Mouse (Mus musculus) ES-Bruce4 (cell line): ENCODE measurements at regions not wholly inside any gene's neighbourhood (a gene's known extent, or its start where the extent isn't known, plus 50 kb on each side); places are given as distances from the start of the nearest gene placed in this dataset.

Experiments used
- CTCF ChIP-seq: IDR thresholded peaks from one replicate; pipeline ENCODE4 v1.8.1; 2011; ENCODE audit warnings: low read depth, low read length
- POLR2A ChIP-seq: IDR thresholded peaks from one replicate; pipeline ENCODE4 v1.8.1; 2011; ENCODE audit warnings: low read length; ENCODE audit not compliant: insufficient read depth

DNA sequence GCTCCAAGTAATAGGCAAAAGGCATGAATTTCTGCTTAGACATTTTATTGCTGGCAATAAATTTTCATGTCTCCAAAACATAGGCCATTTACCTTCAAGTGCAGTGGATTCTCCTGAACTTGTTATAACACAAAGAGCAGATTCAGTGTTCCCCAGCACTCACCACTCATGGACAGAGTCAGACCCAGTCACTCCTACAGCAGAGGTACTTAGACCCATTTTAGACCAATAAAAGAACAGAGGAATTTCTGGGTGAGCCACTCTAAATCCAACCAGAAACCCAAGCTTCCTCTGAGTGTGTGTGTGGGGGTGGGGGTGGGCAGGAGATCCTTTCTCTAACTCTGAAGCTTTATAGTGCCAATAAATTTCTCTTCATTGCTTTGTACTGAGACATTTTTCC is 584.7 kb upstream of the Dpp10 start:
- TF ChIP-seq POLR2A (no peak), CTCF (no peak)
